Mouse (Mus musculus): ENCODE data around the gene Hunk. TPM values are rescaled to one million over a fixed set of nuclear protein-coding genes. Genes with fewer than 3 reads are reported as not detected.
A peak's percentile ranks its signal among the peaks of the same experiment; 100 is the strongest.

Hunk gene
- total and polyA plus RNA-seq, 3 experiments, result 0.44 to 0.59 (median 0.53) TPM

DNA sequence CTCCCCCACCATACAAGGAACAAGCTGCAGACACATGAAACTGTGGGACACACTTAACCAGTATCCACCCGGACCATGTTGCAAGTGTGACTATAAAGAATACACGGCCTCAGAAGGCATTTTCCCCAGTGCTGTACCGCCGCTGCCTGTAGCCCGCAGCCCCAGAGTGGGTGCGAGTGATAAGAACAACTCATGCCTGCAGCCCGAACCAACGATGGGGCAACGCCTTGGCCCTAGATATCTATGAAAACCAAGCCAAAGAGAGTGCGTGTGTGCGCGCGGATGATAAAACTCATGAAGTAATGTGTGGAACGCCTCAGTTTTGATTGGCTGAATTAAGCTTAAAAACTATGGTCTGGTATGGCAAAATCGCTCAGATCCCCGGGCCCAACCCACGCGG, 138.1 kb downstream of the Hunk start:
- H3K79me2 ChIP-seq (replicated peaks; ENCODE audit: control insufficient read depth, insufficient read depth, low read length), result no peaks in the 10 kb centered on the region
- H3K27me3 ChIP-seq (ENCODE audit: control insufficient read depth, insufficient read depth, low read length), result no peaks in the 10 kb centered on the region
- intact Hi-C loops (cut with DNase I), result no loop called here
- no peak for DNase-seq
- no peaks in the 10 kb centered on the region for H3K36me3 ChIP-seq (ENCODE audit: control insufficient read depth, insufficient read depth, low read length)
- H3K27ac ChIP-seq, result no peak overlapping the region
- H3K4me3 ChIP-seq, result no peak overlapping the region
- no peaks in the 10 kb centered on the region for H3K4me1 ChIP-seq (ENCODE audit: control insufficient read depth, insufficient read depth, low read length)
- H3K9ac ChIP-seq (ENCODE audit: low read depth, low read length), result no peak overlapping the region
- 89% methylated on average over 18 of the region's 18 CpGs for WGBS
- TF ChIP-seq CTCF (IDR thresholded peaks at IDR 0.05), result no peak
- TF ChIP-seq POLR2A (IDR thresholded peaks at IDR 0.05; ENCODE audit: insufficient read depth, low read depth, low read length), result no peak
- no peak for TF ChIP-seq EP300 (IDR thresholded peaks at IDR 0.05; ENCODE audit: insufficient read depth, low read depth, low read length)

DNA sequence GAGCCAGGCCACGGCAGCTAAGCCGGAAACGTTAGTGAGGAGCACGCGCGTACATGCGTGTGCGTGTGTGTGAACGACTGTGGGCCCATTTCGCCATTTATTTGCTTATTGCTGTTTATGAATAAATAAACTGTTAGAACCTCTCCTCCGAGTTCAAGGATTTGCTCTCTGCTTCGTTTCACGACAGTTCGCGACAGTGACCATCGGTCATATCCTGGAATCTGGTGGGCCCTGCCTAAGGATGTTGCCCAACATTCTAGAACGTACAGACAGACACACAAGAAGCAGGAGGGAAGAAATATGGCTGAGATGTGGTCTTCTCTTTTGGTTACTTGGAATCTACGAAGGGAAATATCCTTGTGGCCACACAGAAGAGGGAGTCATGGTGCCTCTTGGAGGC, 138.6 kb downstream of the Hunk start:
- Histone ChIP-seq H3K36me3 (ENCODE audit: control insufficient read depth, insufficient read depth, low read length) (no peaks in the 10 kb centered on the region), H3K4me1 (ENCODE audit: control insufficient read depth, insufficient read depth, low read length) (no peaks in the 10 kb centered on the region), H3K27me3 (ENCODE audit: control insufficient read depth, insufficient read depth, low read length) (no peaks in the 10 kb centered on the region), H3K27ac (no peak overlapping the region), H3K4me3 (no peak overlapping the region), H3K79me2 (replicated peaks; ENCODE audit: control insufficient read depth, insufficient read depth, low read length) (no peaks in the 10 kb centered on the region), H3K9ac (ENCODE audit: low read depth, low read length) (no peak overlapping the region)
- WGBS, result 97% methylated on average over 18 of the region's 18 CpGs
- DNase-seq, result no peak
- intact Hi-C loops (cut with DNase I), result no loop called here
- TF ChIP-seq CTCF (IDR thresholded peaks at IDR 0.05), result no peak
- TF ChIP-seq POLR2A (IDR thresholded peaks at IDR 0.05; ENCODE audit: insufficient read depth, low read depth, low read length), result no peak
- TF ChIP-seq EP300 (IDR thresholded peaks at IDR 0.05; ENCODE audit: insufficient read depth, low read depth, low read length), result no peak

DNA sequence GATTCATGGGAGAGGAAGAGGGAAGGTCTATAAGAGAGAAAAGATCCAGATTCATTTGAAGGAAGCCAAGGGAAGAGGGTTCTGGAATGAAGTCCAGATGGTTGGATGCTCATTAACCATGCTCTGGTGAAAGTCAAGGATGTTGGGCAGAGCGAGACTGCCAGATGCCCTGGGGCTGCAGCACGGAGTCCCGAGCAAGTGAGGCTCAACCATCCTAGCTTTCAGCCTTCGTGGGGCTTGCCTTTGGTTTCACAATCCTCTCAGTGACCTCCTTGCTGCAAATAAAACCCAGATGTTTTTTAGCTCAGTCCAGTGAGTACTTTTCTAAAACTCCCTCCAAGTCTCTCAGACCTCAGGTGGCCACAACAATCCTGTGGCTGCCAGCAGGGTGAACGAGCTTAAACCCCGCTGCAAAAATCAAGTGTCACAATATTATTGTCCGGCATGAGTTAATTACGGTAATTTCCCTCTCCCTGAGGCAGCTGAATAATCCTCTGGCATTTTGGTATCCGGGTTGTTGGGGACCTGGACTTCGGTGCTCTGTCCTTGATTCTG, 147.4 kb downstream of the Hunk start:
- no peaks in the 10 kb centered on the region for H3K36me3 ChIP-seq (ENCODE audit: control insufficient read depth, insufficient read depth, low read length)
- H3K4me3 ChIP-seq, result no peak overlapping the region
- no peak for DNase-seq
- intact Hi-C loops (cut with DNase I), result no loop called here
- H3K9ac ChIP-seq (ENCODE audit: low read depth, low read length), result no peak overlapping the region
- H3K27ac ChIP-seq, result no peak overlapping the region
- no peaks in the 10 kb centered on the region for H3K27me3 ChIP-seq (ENCODE audit: control insufficient read depth, insufficient read depth, low read length)
- no peak for TF ChIP-seq CTCF (IDR thresholded peaks at IDR 0.05)
- TF ChIP-seq EP300 (IDR thresholded peaks at IDR 0.05; ENCODE audit: insufficient read depth, low read depth, low read length), result no peak
- no peak for TF ChIP-seq POLR2A (IDR thresholded peaks at IDR 0.05; ENCODE audit: insufficient read depth, low read depth, low read length)
- no peaks in the 10 kb centered on the region for H3K79me2 ChIP-seq (replicated peaks; ENCODE audit: control insufficient read depth, insufficient read depth, low read length)
- 79% methylated on average over 10 of the region's 10 CpGs for WGBS
- no peaks in the 10 kb centered on the region for H3K4me1 ChIP-seq (ENCODE audit: control insufficient read depth, insufficient read depth, low read length)

DNA sequence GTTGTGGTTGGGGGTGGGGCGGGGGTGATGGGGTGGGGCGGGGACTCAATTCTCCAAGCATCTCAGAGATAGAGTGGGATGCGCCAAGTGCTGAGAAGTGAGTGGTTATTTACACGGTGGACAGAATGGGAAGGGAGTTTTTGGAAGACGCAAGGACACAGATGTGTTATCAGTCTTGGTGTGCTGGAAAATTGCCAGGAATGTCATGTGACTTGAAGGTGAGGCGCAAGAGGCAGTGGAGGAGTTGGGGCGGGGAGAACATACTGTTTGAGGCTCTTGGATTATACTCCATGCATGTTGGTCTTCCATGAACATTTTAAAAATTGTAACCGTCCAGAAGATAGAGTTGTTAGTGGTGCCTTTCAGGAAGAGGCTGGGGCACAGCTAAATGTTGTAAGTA, 148.8 kb downstream of the Hunk start:
- WGBS, result 65% methylated on average over 8 of the region's 8 CpGs
- TF ChIP-seq POLR2A (IDR thresholded peaks at IDR 0.05; ENCODE audit: insufficient read depth, low read depth, low read length), result no peak
- no peak for TF ChIP-seq CTCF (IDR thresholded peaks at IDR 0.05)
- no peak for TF ChIP-seq EP300 (IDR thresholded peaks at IDR 0.05; ENCODE audit: insufficient read depth, low read depth, low read length)

DNA sequence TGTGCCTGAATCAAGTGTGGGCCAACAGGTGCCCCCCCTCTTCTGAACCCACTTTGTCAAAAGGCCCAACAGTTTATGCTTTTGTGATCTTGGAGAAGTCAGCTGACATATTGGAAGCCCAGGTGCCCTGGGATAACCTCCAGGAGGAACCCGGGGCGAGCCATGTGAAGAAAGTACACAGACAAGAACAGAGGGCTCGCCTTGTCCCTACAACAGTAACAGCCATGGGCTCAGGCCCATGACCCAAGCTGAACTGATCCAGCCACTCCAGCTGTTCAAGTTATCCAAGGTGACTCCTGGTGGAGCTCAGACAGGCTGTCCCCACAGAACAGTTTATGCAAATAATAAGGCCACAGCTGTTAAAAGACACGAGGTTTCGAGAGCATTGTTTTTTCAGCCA, 153.1 kb downstream of the Hunk start:
- 48% methylated on average over 5 of the region's 5 CpGs for WGBS
- Histone ChIP-seq H3K27me3 (ENCODE audit: control insufficient read depth, insufficient read depth, low read length) (no peaks in the 10 kb centered on the region), H3K4me3 (no peak overlapping the region), H3K36me3 (ENCODE audit: control insufficient read depth, insufficient read depth, low read length) (no peaks in the 10 kb centered on the region), H3K79me2 (replicated peaks; ENCODE audit: control insufficient read depth, insufficient read depth, low read length) (no peaks in the 10 kb centered on the region), H3K4me1 (ENCODE audit: control insufficient read depth, insufficient read depth, low read length) (no peaks in the 10 kb centered on the region), H3K9ac (ENCODE audit: low read depth, low read length) (no peak overlapping the region), H3K27ac (no peak overlapping the region)
- TF ChIP-seq POLR2A (IDR thresholded peaks at IDR 0.05; ENCODE audit: insufficient read depth, low read depth, low read length) (no peak), EP300 (IDR thresholded peaks at IDR 0.05; ENCODE audit: insufficient read depth, low read depth, low read length) (peak; percentile 88)
- intact Hi-C loops (cut with DNase I), result no loop called here
- DNase-seq, result peak; percentile 33 to 46

More for the DNA sequence above, 148.8 kb downstream of the Hunk start:
- intact Hi-C loops (cut with DNase I), result no loop called here
- Histone ChIP-seq H3K27me3 (ENCODE audit: control insufficient read depth, insufficient read depth, low read length) (no peaks in the 10 kb centered on the region), H3K9ac (ENCODE audit: low read depth, low read length) (no peak overlapping the region), H3K27ac (no peak overlapping the region), H3K36me3 (ENCODE audit: control insufficient read depth, insufficient read depth, low read length) (no peaks in the 10 kb centered on the region), H3K4me3 (no peak overlapping the region), H3K4me1 (ENCODE audit: control insufficient read depth, insufficient read depth, low read length) (no peaks in the 10 kb centered on the region), H3K79me2 (replicated peaks; ENCODE audit: control insufficient read depth, insufficient read depth, low read length) (no peaks in the 10 kb centered on the region)
- no peak for DNase-seq

DNA sequence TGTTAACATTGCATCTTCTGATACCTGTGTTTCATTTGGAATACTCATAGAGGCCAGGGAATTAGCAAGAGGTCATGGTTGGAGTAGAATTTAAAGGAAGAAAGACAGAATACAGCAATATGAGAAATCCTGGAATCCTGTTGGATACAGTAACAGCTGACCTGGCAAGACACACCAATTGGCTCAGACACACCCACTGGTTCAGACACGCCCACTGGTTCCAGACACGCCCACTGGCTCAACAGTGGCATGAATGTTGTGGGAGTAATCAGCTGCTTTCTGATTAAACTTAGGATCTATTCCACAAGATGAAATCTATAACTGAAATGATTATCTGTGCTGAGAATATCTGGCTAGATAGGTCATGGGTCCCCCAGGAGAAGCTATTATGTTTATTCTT, 155.4 kb downstream of the Hunk start:
- Histone ChIP-seq H3K36me3 (ENCODE audit: control insufficient read depth, insufficient read depth, low read length) (no peaks in the 10 kb centered on the region), H3K79me2 (replicated peaks; ENCODE audit: control insufficient read depth, insufficient read depth, low read length) (no peaks in the 10 kb centered on the region), H3K4me3 (no peak overlapping the region), H3K4me1 (ENCODE audit: control insufficient read depth, insufficient read depth, low read length) (no peaks in the 10 kb centered on the region), H3K27me3 (ENCODE audit: control insufficient read depth, insufficient read depth, low read length) (no peaks in the 10 kb centered on the region), H3K27ac (no peak overlapping the region), H3K9ac (ENCODE audit: low read depth, low read length) (no peak overlapping the region)
- DNase-seq, result no peak
- 75% methylated on average over 2 of the region's 2 CpGs for WGBS
- TF ChIP-seq EP300 (IDR thresholded peaks at IDR 0.05; ENCODE audit: insufficient read depth, low read depth, low read length), result no peak
- TF ChIP-seq POLR2A (IDR thresholded peaks at IDR 0.05; ENCODE audit: insufficient read depth, low read depth, low read length), result no peak
- TF ChIP-seq CTCF (IDR thresholded peaks at IDR 0.05), result no peak
- intact Hi-C loops (cut with DNase I), result loop anchor here (5.0 to 10.0 kb wide), 3 partner anchors 81 to 219 kb away; partner anchors contain the start of gene Hunk
